Mouse (Mus musculus): ENCODE data around the gene Mrpl54. TPM values are rescaled to one million over a fixed set of nuclear protein-coding genes. Genes with fewer than 3 reads are reported as not detected.
"Not testable (repeated sequence)": the region's sequence is repeated elsewhere in the genome, so short reads cannot be mapped to it uniquely, and the experiment has no call there.

Mrpl54 gene
- polyA plus RNA-seq, 1 experiment from 2014 or later = 137 TPM

- H3K27ac ChIP-seq (ENCODE audit: low read depth, low read length) = peak within 1 kb of the TSS; percentile 85
- ATAC-seq = peak; percentile 89
- H3K36me3 ChIP-seq (ENCODE audit: control insufficient read depth, insufficient read depth, low read length) = peaks cover 3% of the 10 kb centered on the region; the same call in 1 of the 2 replicates
- H3K4me2 ChIP-seq (ENCODE audit: low read length) = peak within 1 kb of the TSS; percentile 55
- H3K4me1 ChIP-seq (ENCODE audit: control insufficient read depth, insufficient read depth, low read depth, low read length) = peaks cover 33% of the 10 kb centered on the region
- WGBS = 5% methylated on average over 27 of the region's 27 CpGs
- no peaks in the 10 kb centered on the region for H3K27me3 ChIP-seq (replicated peaks; ENCODE audit: control insufficient read depth, insufficient read depth, low read length)
- peak within 1 kb of the TSS; percentile 79 for H3K9ac ChIP-seq (ENCODE audit: low read depth, low read length)
- peak within 1 kb of the TSS; percentile 64 for H3K4me3 ChIP-seq (ENCODE audit: low read length)
- H3K9me3 ChIP-seq (ENCODE audit: control insufficient read depth, low read length) = no peaks in the 10 kb centered on the region
These were observed 36.0 kb downstream of the Mrpl54 start, which contains the start of gene Atcay for GRCm38 (mm10) chr10:81230438-81231332. Gene Atcay (minus strand): TSS chr10:81230833.

GRCm38 (mm10) chr10:81229735-81230437, 36.8 kb downstream of the Mrpl54 start:
- H3K36me3 ChIP-seq (ENCODE audit: control insufficient read depth, insufficient read depth, low read length) = no peaks in the 10 kb centered on the region; the same call in 1 of the 2 replicates
- H3K27me3 ChIP-seq (replicated peaks; ENCODE audit: control insufficient read depth, insufficient read depth, low read length) = no peaks in the 10 kb centered on the region
- peak; percentile 35 for ATAC-seq
- H3K4me3 ChIP-seq (ENCODE audit: low read length) = peak overlapping the region; percentile 64
- peak overlapping the region; percentile 55 for H3K4me2 ChIP-seq (ENCODE audit: low read length)
- H3K4me1 ChIP-seq (ENCODE audit: control insufficient read depth, insufficient read depth, low read depth, low read length) = peaks cover 33% of the 10 kb centered on the region
- H3K9ac ChIP-seq (ENCODE audit: low read depth, low read length) = peak overlapping the region; percentile 79
- no peaks in the 10 kb centered on the region for H3K9me3 ChIP-seq (ENCODE audit: control insufficient read depth, low read length)
- WGBS = 6% methylated on average over 20 of the region's 20 CpGs
- H3K27ac ChIP-seq (ENCODE audit: low read depth, low read length) = peak overlapping the region; percentile 85

- WGBS = 77% methylated on average over 2 of the region's 2 CpGs
These were observed 43.0 kb downstream of the Mrpl54 start for GRCm38 (mm10) chr10:81223731-81224130.

GRCm38 (mm10) chr10:81221402-81222015, 45.2 kb downstream of the Mrpl54 start:
- Histone ChIP-seq H3K4me3 (ENCODE audit: low read length) (no peak overlapping the region), H3K4me1 (ENCODE audit: control insufficient read depth, insufficient read depth, low read depth, low read length) (no peaks in the 10 kb centered on the region), H3K4me2 (ENCODE audit: low read length) (no peak overlapping the region), H3K9me3 (ENCODE audit: control insufficient read depth, low read length) (no peaks in the 10 kb centered on the region), H3K27ac (ENCODE audit: low read depth, low read length) (no peak overlapping the region), H3K9ac (ENCODE audit: low read depth, low read length) (no peak overlapping the region), H3K27me3 (replicated peaks; ENCODE audit: control insufficient read depth, insufficient read depth, low read length) (no peaks in the 10 kb centered on the region), H3K36me3 (ENCODE audit: control insufficient read depth, insufficient read depth, low read length) (peaks cover 30% of the 10 kb centered on the region)
- no peak for ATAC-seq
- WGBS = 83% methylated on average over 5 of the region's 5 CpGs

More at GRCm38 (mm10) chr10:81223731-81224130, 43.0 kb downstream of the Mrpl54 start:
- not testable (repeated sequence) for H3K9me3 ChIP-seq (ENCODE audit: control insufficient read depth, low read length); H3K27me3 ChIP-seq (replicated peaks; ENCODE audit: control insufficient read depth, insufficient read depth, low read length); H3K4me3 ChIP-seq (ENCODE audit: low read length); H3K9ac ChIP-seq (ENCODE audit: low read depth, low read length); H3K27ac ChIP-seq (ENCODE audit: low read depth, low read length); H3K4me1 ChIP-seq (ENCODE audit: control insufficient read depth, insufficient read depth, low read depth, low read length); H3K4me2 ChIP-seq (ENCODE audit: low read length); ATAC-seq
- peaks cover 17% of the 10 kb centered on the region; the same call in 1 of the 2 replicates for H3K36me3 ChIP-seq (ENCODE audit: control insufficient read depth, insufficient read depth, low read length)

- Histone ChIP-seq H3K9ac (ENCODE audit: low read depth, low read length) (no peak overlapping the region), H3K4me1 (ENCODE audit: control insufficient read depth, insufficient read depth, low read depth, low read length) (no peaks in the 10 kb centered on the region), H3K27ac (ENCODE audit: low read depth, low read length) (no peak overlapping the region), H3K36me3 (ENCODE audit: control insufficient read depth, insufficient read depth, low read length) (peaks cover 52% of the 10 kb centered on the region), H3K9me3 (ENCODE audit: control insufficient read depth, low read length) (no peaks in the 10 kb centered on the region), H3K4me2 (ENCODE audit: low read length) (no peak overlapping the region), H3K27me3 (replicated peaks; ENCODE audit: control insufficient read depth, insufficient read depth, low read length) (no peaks in the 10 kb centered on the region), H3K4me3 (ENCODE audit: low read length) (no peak overlapping the region)
- 36% methylated on average over 7 of the region's 7 CpGs for WGBS
- peak; percentile 50; the same call in 1 of the 2 replicates for ATAC-seq
These were observed 48.8 kb downstream of the Mrpl54 start for GRCm38 (mm10) chr10:81217964-81218363.

GRCm38 (mm10) chr10:81217267-81217666, 49.5 kb downstream of the Mrpl54 start:
- H3K27ac ChIP-seq (ENCODE audit: low read depth, low read length); H3K27me3 ChIP-seq (replicated peaks; ENCODE audit: control insufficient read depth, insufficient read depth, low read length); H3K4me1 ChIP-seq (ENCODE audit: control insufficient read depth, insufficient read depth, low read depth, low read length); H3K9me3 ChIP-seq (ENCODE audit: control insufficient read depth, low read length); H3K9ac ChIP-seq (ENCODE audit: low read depth, low read length); ATAC-seq; H3K4me2 ChIP-seq (ENCODE audit: low read length); H3K4me3 ChIP-seq (ENCODE audit: low read length): not testable (repeated sequence)
- 22% methylated on average over 1 of the region's 1 CpGs for WGBS
- H3K36me3 ChIP-seq (ENCODE audit: control insufficient read depth, insufficient read depth, low read length) = peaks cover 59% of the 10 kb centered on the region

- no peak overlapping the region for H3K4me2 ChIP-seq (ENCODE audit: low read length)
- WGBS = 82% methylated on average over 6 of the region's 6 CpGs
These were observed 49.9 kb downstream of the Mrpl54 start for GRCm38 (mm10) chr10:81216810-81217209.

GRCm38 (mm10) chr10:81216260-81216659, 50.5 kb downstream of the Mrpl54 start:
- H3K27ac ChIP-seq (ENCODE audit: low read depth, low read length) = no peak overlapping the region
- H3K27me3 ChIP-seq (replicated peaks; ENCODE audit: control insufficient read depth, insufficient read depth, low read length) = no peaks in the 10 kb centered on the region
- no peak overlapping the region for H3K4me3 ChIP-seq (ENCODE audit: low read length)
- peaks cover 65% of the 10 kb centered on the region for H3K36me3 ChIP-seq (ENCODE audit: control insufficient read depth, insufficient read depth, low read length)
- WGBS = 89% methylated on average over 6 of the region's 6 CpGs
- H3K9ac ChIP-seq (ENCODE audit: low read depth, low read length) = no peak overlapping the region
- H3K9me3 ChIP-seq (ENCODE audit: control insufficient read depth, low read length) = peaks cover 3% of the 10 kb centered on the region; the same call in 1 of the 2 replicates
- ATAC-seq = no peak
- H3K4me2 ChIP-seq (ENCODE audit: low read length) = no peak overlapping the region
- no peaks in the 10 kb centered on the region for H3K4me1 ChIP-seq (ENCODE audit: control insufficient read depth, insufficient read depth, low read depth, low read length)

More at GRCm38 (mm10) chr10:81216810-81217209, 49.9 kb downstream of the Mrpl54 start:
- no peak for ATAC-seq
- H3K36me3 ChIP-seq (ENCODE audit: control insufficient read depth, insufficient read depth, low read length) = peaks cover 64% of the 10 kb centered on the region
- H3K27me3 ChIP-seq (replicated peaks; ENCODE audit: control insufficient read depth, insufficient read depth, low read length) = no peaks in the 10 kb centered on the region
- H3K4me1 ChIP-seq (ENCODE audit: control insufficient read depth, insufficient read depth, low read depth, low read length) = no peaks in the 10 kb centered on the region
- H3K4me3 ChIP-seq (ENCODE audit: low read length) = no peak overlapping the region
- H3K27ac ChIP-seq (ENCODE audit: low read depth, low read length) = no peak overlapping the region
- no peak overlapping the region for H3K9ac ChIP-seq (ENCODE audit: low read depth, low read length)
- H3K9me3 ChIP-seq (ENCODE audit: control insufficient read depth, low read length) = peaks cover 3% of the 10 kb centered on the region; the same call in 1 of the 2 replicates
